Comparison of ENCODE assay signal across 8 mouse cellular contexts in genomic region chr8:111881591-111881990, GRCm38 (mm10). TPM values are rescaled to one million over a fixed set of nuclear protein-coding genes. Genes with fewer than 3 reads are reported as not detected.
DNase-seq lines count a peak whose midpoint lies in the region; ATAC-seq lines count a peak whose summit lies in the region.

No protein-coding gene starts in this region.

- intact Hi-C loops in gastrocnemius, postnatal 14 days (cut with DNase I; ENCODE audit: low total_unique reads), result no loop called here

- peak; percentile 43 for DNase-seq in gastrocnemius, adult 18-20 months (ENCODE audit: low spot score)
- DNase-seq in gastrocnemius, adult 8-10 months (ENCODE audit: low spot score in 2 of 2), result no peak
- DNase-seq in right cerebral cortex, adult 2 months (ENCODE audit: low spot score in 2 of 2), result peak; percentile 25 to 34
- no peak for DNase-seq in right cerebral cortex, postnatal 36 days (ENCODE audit: low spot score in 2 of 2)
- DNase-seq in gastrocnemius, postnatal 14 days, result peak; percentile 39
- DNase-seq in lung, adult 18-20 months, result peak; percentile 32 to 52
- peak; percentile 14 to 45 for DNase-seq in spleen, adult 18-20 months

- peak; percentile 75; the same call in 1 of the 2 replicates for ATAC-seq in cerebellum, adult (ENCODE audit: insufficient number of reproducible peaks, low FRiP score, low TSS enrichment)

RNA-seq across cellular contexts. Expression of gene Tmem170, which starts 5.0 kb away (rescaled TPM):
- total RNA-seq in gastrocnemius, adult 18-20 months (2021), result 1 to 10 TPM; 2.0 to 2.3 TPM
- total RNA-seq in gastrocnemius, adult 8-10 months (2022), result 1 to 10 TPM; 1.9 to 2.2 (median 2.1) TPM
- total RNA-seq in gastrocnemius, postnatal 14 days (2021), result 1 to 10 TPM; 1.6 TPM

RNA-seq across cellular contexts. Expression of gene Cfdp1, which starts 27.5 kb away (rescaled TPM):
- total RNA-seq in gastrocnemius, adult 18-20 months (2021), result 10 to 100 TPM; 17.8 to 21.0 TPM
- 10 to 100 TPM; 11.7 to 17.6 (median 14.7) TPM for total RNA-seq in gastrocnemius, adult 8-10 months (2022)
- total RNA-seq in gastrocnemius, postnatal 14 days (2021), result 10 to 100 TPM; 21.5 to 30.1 TPM

RNA-seq across cellular contexts. Expression of gene Chst5, which starts 28.7 kb away (rescaled TPM):
- under 1 TPM in 1 of 2 experiments, not detected in 1; 0.09 TPM for total RNA-seq in gastrocnemius, adult 18-20 months (2021)
- not detected for total RNA-seq in gastrocnemius, adult 8-10 months (2022)
- 1 to 10 TPM; 1.6 to 1.7 TPM for total RNA-seq in gastrocnemius, postnatal 14 days (2021)

RNA-seq across cellular contexts. Expression of gene Tmem231, which starts 52.1 kb away (rescaled TPM):
- total RNA-seq in gastrocnemius, adult 18-20 months (2021), result 1 to 10 TPM in 1 of 2 experiments, under 1 TPM in 1; 0.91 to 1.0 TPM
- total RNA-seq in gastrocnemius, adult 8-10 months (2022), result 1 to 10 TPM in 1 of 4 experiments, under 1 TPM in 3; 0.41 to 1.0 (median 0.74) TPM
- 1 to 10 TPM; 1.1 to 1.4 TPM for total RNA-seq in gastrocnemius, postnatal 14 days (2021)

RNA-seq across cellular contexts. Expression of gene Gabarapl2, which starts 58.9 kb away (rescaled TPM):
- total RNA-seq in gastrocnemius, adult 18-20 months (2021), result 100 to 1,000 TPM in 1 of 2 experiments, 10 to 100 TPM in 1; 91.4 to 110 TPM
- total RNA-seq in gastrocnemius, adult 8-10 months (2022), result 100 to 1,000 TPM; 112 to 138 (median 117) TPM
- total RNA-seq in gastrocnemius, postnatal 14 days (2021), result 10 to 100 TPM; 73.9 to 78.5 TPM

Comparison
In these comparisons a context has a peak if more than half of its experiments do, and no peak if none do; other contexts are left out.
1. DNase-seq: peak in gastrocnemius, adult 18-20 months (single experiment), right cerebral cortex, adult 2 months (2 of 2), gastrocnemius, postnatal 14 days (single experiment), lung, adult 18-20 months (2 of 2) and spleen, adult 18-20 months (2 of 2); none in gastrocnemius, adult 8-10 months (0 of 2) and right cerebral cortex, postnatal 36 days (0 of 2).